Mouse (Mus musculus) duodenum, adult 2 months (tissue): Measurements from ENCODE around the gene Rhox2h. TPM values are rescaled to one million over a fixed set of nuclear protein-coding genes. Genes with fewer than 3 reads are reported as not detected.

Source experiments
- polyA plus RNA-seq: library from polyadenylated mRNA; depleted of rRNA; stranded (reverse); fragments of >200 nt; gene quantifications from 2 replicates; pipeline ENCODE4 v1.2.3, GENCODE M21; 2012; ENCODE audit warnings: low replicate concordance; rRNA removed

Rhox2h gene
- polyA plus RNA-seq: not detected in 2 replicates

GRCm38 (mm10) chrX:37673177-37673576 lies at the start of gene Rhox2h:
Gene Rhox2h, minus strand, starts transcription at chrX:37673277.

GRCm38 (mm10) chrX:37668664-37669063 lies 4.4 kb downstream of the Rhox2h start, which contains the start of gene Rhox3h:
Gene Rhox3h, minus strand, starts transcription at chrX:37668764.

DNA sequence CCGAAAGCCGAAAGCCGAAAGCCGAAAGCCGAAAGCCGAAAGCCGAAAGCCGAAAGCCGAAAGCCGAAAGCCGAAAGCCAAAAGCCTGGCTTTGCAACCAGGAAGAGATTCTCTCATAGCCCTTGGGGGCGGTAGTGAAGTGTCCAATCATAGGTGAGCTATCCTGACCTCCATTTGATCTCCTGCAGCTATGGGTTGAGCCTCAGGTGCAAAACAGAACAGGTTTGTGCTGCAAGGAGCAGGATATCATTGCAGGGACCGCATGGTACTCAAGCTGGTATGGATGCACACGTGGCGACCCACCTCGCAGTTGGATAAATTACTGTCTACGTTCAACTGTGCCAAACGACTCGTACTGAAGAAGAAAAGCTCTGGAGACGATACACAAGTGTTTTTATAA lies 21.9 kb downstream of the Rhox2h start, which contains the start of gene Rhox4g:
Rhox4g (minus strand) TSS at position 101 of the 400 bp plus-strand sequence.

DNA sequence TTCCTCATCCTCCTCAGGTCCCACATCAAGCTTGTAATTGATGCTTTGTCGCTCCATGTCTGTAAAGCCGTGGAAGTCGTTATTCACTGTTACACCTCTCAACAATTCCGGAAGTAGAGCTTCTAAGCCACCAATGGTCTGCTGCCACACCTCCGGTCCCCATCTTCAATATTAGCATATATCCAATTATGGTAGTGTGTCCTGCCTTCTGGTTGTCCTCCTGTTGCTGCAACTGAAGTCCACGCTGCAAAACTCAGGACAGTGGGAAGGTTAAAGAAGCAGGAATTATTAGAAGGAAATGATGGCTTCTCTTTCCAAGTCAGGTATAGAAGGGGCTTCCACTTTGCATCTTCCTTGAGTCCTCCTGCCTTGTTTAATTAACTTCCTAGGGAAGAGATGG lies 29.7 kb downstream of the Rhox2h start, which contains the start of gene Rhox2g:
Rhox2g (minus strand) TSS at position 101 of the 400 bp plus-strand sequence.

GRCm38 (mm10) chrX:37628512-37628911 lies 44.6 kb downstream of the Rhox2h start, which contains the start of gene Rhox3g:
Gene Rhox3g, minus strand, starts transcription at chrX:37628612.

Other genes starting within 250 kb of the Rhox2h start
- gene Rhox4b, start 240.8 kb downstream of the Rhox2h start, polyA plus RNA-seq: not detected in 2 replicates
- not detected in 2 replicates for gene Rhox2c, start 219.6 kb downstream of the Rhox2h start, polyA plus RNA-seq
- gene Rhox3c, start 214.7 kb downstream of the Rhox2h start, polyA plus RNA-seq: not detected in 2 replicates
- not detected in 2 replicates for gene Rhox4c, start 192.9 kb downstream of the Rhox2h start, polyA plus RNA-seq
- not detected in 2 replicates for gene Rhox2d, start 179.8 kb downstream of the Rhox2h start, polyA plus RNA-seq
- not detected in 2 replicates for gene Rhox4d, start 158.9 kb downstream of the Rhox2h start, polyA plus RNA-seq
- gene Rhox2e, start 142.8 kb downstream of the Rhox2h start, polyA plus RNA-seq: not detected in 2 replicates
- not detected in 2 replicates for gene Rhox3e, start 131.3 kb downstream of the Rhox2h start, polyA plus RNA-seq
- gene Rhox4e, start 115.9 kb downstream of the Rhox2h start, polyA plus RNA-seq: not detected in 2 replicates
- gene Rhox2f, start 101.9 kb downstream of the Rhox2h start, polyA plus RNA-seq: not detected in 2 replicates
- not detected in 2 replicates for gene Rhox3f, start 92.3 kb downstream of the Rhox2h start, polyA plus RNA-seq
- not detected in 2 replicates for gene Rhox4f, start 65.6 kb downstream of the Rhox2h start, polyA plus RNA-seq
- not detected in 2 replicates for gene Rhox3g, start 44.7 kb downstream of the Rhox2h start, polyA plus RNA-seq
- gene Rhox2g, start 29.8 kb downstream of the Rhox2h start, polyA plus RNA-seq: not detected in 2 replicates
- not detected in 2 replicates for gene Rhox4g, start 21.9 kb downstream of the Rhox2h start, polyA plus RNA-seq
- not detected in 2 replicates for gene Rhox3h, start 4.5 kb downstream of the Rhox2h start, polyA plus RNA-seq
- not detected in 2 replicates for gene Rhox5, start 131.6 kb upstream of the Rhox2h start, polyA plus RNA-seq
- not detected in 2 replicates for gene Rhox6, start 153.6 kb upstream of the Rhox2h start, polyA plus RNA-seq
- gene Rhox7a, start 158.4 kb upstream of the Rhox2h start, polyA plus RNA-seq: not detected in 2 replicates
- gene Rhox8, start 205.7 kb upstream of the Rhox2h start, polyA plus RNA-seq: not detected in 2 replicates
- not detected in 2 replicates for gene Rhox7b, start 224.0 kb upstream of the Rhox2h start, polyA plus RNA-seq
- not detected in 2 replicates for gene Rhox9, start 228.5 kb upstream of the Rhox2h start, polyA plus RNA-seq